ENCODE assay signal across 9 mouse cellular contexts in genomic region chr19:38901146-38902135, GRCm38 (mm10). TPM values are rescaled to one million over a fixed set of nuclear protein-coding genes. Genes with fewer than 3 reads are reported as not detected.
DNase-seq lines count a peak whose midpoint lies in the region; ATAC-seq and TF ChIP-seq lines count a peak whose summit lies in the region.
"Had no signal": no experiment of that assay in that cellular context is flagged by ENCODE, and none has a peak within 500 bp of the region (broad histone marks: within the 10 kb centered on the region; RNA-seq: fewer than 3 reads in every experiment).

No protein-coding gene starts in this region.

- TF ChIP-seq CTCF in midbrain, postnatal 0 days (IDR thresholded peaks at IDR 0.05) = peak; percentile 53

- peak; percentile 66; the same call in 1 of the 2 replicates for ATAC-seq in heart, embryonic 14.5 days (ENCODE audit: insufficient number of reproducible peaks, insufficient read depth, low FRiP score, low read depth)
- ATAC-seq in lung, embryonic 16.5 days (ENCODE audit: low read depth) = peak; percentile 90
- ATAC-seq in midbrain, postnatal 0 days (ENCODE audit: low FRiP score) = no peak

- no peak overlapping the region for H3K27ac ChIP-seq in heart, embryonic 14.5 days (replicated peaks in 1 of 2; ENCODE audit: control insufficient read depth in 1 of 2, insufficient read depth in 1 of 2, low read depth in 2 of 2, low read length in 2 of 2)
- H3K27ac ChIP-seq in lung, embryonic 16.5 days (ENCODE audit: low read length) = peak overlapping the region; percentile 63
- H3K27ac ChIP-seq in midbrain, postnatal 0 days (ENCODE audit: low read depth, low read length) = no peak overlapping the region
- H3K27ac ChIP-seq: embryonic facial prominence, embryonic 13.5 days had no signal

- 61% methylated on average over 12 of the region's 12 CpGs for WGBS in heart, embryonic 14.5 days
- WGBS in lung, embryonic 16.5 days = 46% methylated on average over 12 of the region's 12 CpGs
- 59% methylated on average over 12 of the region's 12 CpGs for WGBS in midbrain, postnatal 0 days

- 0 out of 2 replicates have a peak, but pooled peaks cover 3% of the 10 kb centered on the region for H3K36me3 ChIP-seq in heart, embryonic 14.5 days (ENCODE audit: control insufficient read depth, insufficient read depth, low read length)
- no peaks in the 10 kb centered on the region for H3K36me3 ChIP-seq in lung, embryonic 16.5 days (ENCODE audit: control insufficient read depth, insufficient read depth, low read length)
- H3K36me3 ChIP-seq in midbrain, postnatal 0 days (ENCODE audit: insufficient read depth, low read length) = 0 out of 2 replicates have a peak, but pooled peaks cover 4% of the 10 kb centered on the region

- no peak overlapping the region for H3K4me3 ChIP-seq in heart, embryonic 14.5 days (ENCODE audit: control insufficient read depth in 1 of 2, insufficient read depth in 1 of 2, low read depth in 1 of 2, low read length in 2 of 2)
- H3K4me3 ChIP-seq in lung, embryonic 16.5 days (ENCODE audit: low read length) = no peak overlapping the region
- no peak overlapping the region for H3K4me3 ChIP-seq in midbrain, postnatal 0 days (ENCODE audit: low read depth, low read length)
- H3K4me3 ChIP-seq: embryonic facial prominence, embryonic 13.5 days had no signal

- H3K9ac ChIP-seq in heart, embryonic 14.5 days (ENCODE audit: low read length) = no peak overlapping the region
- no peak overlapping the region for H3K9ac ChIP-seq in lung, embryonic 16.5 days (ENCODE audit: low read length)
- H3K9ac ChIP-seq in midbrain, postnatal 0 days (replicated peaks; ENCODE audit: low read length, poor library complexity, severe bottlenecking) = no peak overlapping the region
- H3K9ac ChIP-seq: embryonic facial prominence, embryonic 13.5 days had no signal

- peak overlapping the region; percentile 34 for H3K4me2 ChIP-seq in heart, embryonic 14.5 days (ENCODE audit: low read length)
- H3K4me2 ChIP-seq in lung, embryonic 16.5 days (ENCODE audit: low read depth, low read length) = no peak overlapping the region
- no peak overlapping the region for H3K4me2 ChIP-seq in midbrain, postnatal 0 days (ENCODE audit: low read depth, low read length, poor library complexity, severe bottlenecking)
- H3K4me2 ChIP-seq: embryonic facial prominence, embryonic 13.5 days had no signal

- no peaks in the 10 kb centered on the region for H3K4me1 ChIP-seq in heart, embryonic 14.5 days (ENCODE audit: control insufficient read depth in 2 of 2, insufficient read depth in 2 of 2, low read length in 2 of 2)
- H3K4me1 ChIP-seq in lung, embryonic 16.5 days (replicated peaks; ENCODE audit: control insufficient read depth, insufficient read depth, low read length) = peaks cover 2% of the 10 kb centered on the region; the same call in 1 of the 2 replicates
- H3K4me1 ChIP-seq in midbrain, postnatal 0 days (ENCODE audit: insufficient read depth, low read length) = no peaks in the 10 kb centered on the region
- H3K4me1 ChIP-seq: embryonic facial prominence, embryonic 13.5 days had no signal

- H3K9me3 ChIP-seq in heart, embryonic 14.5 days (ENCODE audit: control insufficient read depth, low read length) = no peaks in the 10 kb centered on the region
- H3K9me3 ChIP-seq in lung, embryonic 16.5 days (ENCODE audit: control insufficient read depth, low read length) = no peaks in the 10 kb centered on the region
- H3K9me3 ChIP-seq in midbrain, postnatal 0 days (ENCODE audit: low read length) = no peaks in the 10 kb centered on the region
- H3K9me3 ChIP-seq: embryonic facial prominence, embryonic 13.5 days had no signal

- DNase-seq in heart, adult 9 months (ENCODE audit: low spot score in 2 of 2) = no peak
- DNase-seq in lung, postnatal 14 days = no peak
- DNase-seq in cerebellum, postnatal 14 days = peak; percentile 47 to 57
- DNase-seq in midbrain, postnatal 0 days (ENCODE audit: low spot score) = peak; percentile 78
- DNase-seq in urinary bladder, adult 2 months (ENCODE audit: low spot score) = no peak
- DNase-seq: layer of hippocampus, adult 9-11 months had no signal

- no peaks in the 10 kb centered on the region for H3K27me3 ChIP-seq in heart, embryonic 14.5 days (ENCODE audit: control insufficient read depth, insufficient read depth, low read length)
- no peaks in the 10 kb centered on the region for H3K27me3 ChIP-seq in lung, embryonic 16.5 days (ENCODE audit: control insufficient read depth, insufficient read depth, low read depth, low read length)
- H3K27me3 ChIP-seq in midbrain, postnatal 0 days (ENCODE audit: insufficient read depth, low read length) = no peaks in the 10 kb centered on the region
- H3K27me3 ChIP-seq: embryonic facial prominence, embryonic 13.5 days had no signal

RNA-seq across cellular contexts. Expression of gene Hells, which starts 29.3 kb away (rescaled TPM):
- polyA plus RNA-seq in heart, embryonic 14.5 days (2014; fragmentation: Nextera tagmentation; extraction: Ambion mirVana) = 22.3 and 24.3 TPM in 2 replicates
- polyA plus RNA-seq in lung, embryonic 16.5 days (2015; fragmentation: Nextera tagmentation; extraction: Ambion mirVana) = 45.2 and 47.9 TPM in 2 replicates
- 3.7 and 5.5 TPM in 2 replicates for total RNA-seq in midbrain, postnatal 0 days (2014; rRNA removed)
- polyA plus RNA-seq in midbrain, postnatal 0 days (2015; fragmentation: Nextera tagmentation; extraction: Ambion mirVana) = 3.6 and 4.8 TPM in 2 replicates
- 1.6 and 1.7 TPM in 2 replicates for polyA plus RNA-seq in urinary bladder, adult 2 months (2012; rRNA removed)

Comparison
In these comparisons a context has a peak if more than half of its experiments do, and no peak if none do; other contexts are left out.
1. DNase-seq: peak in cerebellum, postnatal 14 days (2 of 2) and midbrain, postnatal 0 days (single experiment); none in heart, adult 9 months (0 of 2), lung, postnatal 14 days (single experiment) and urinary bladder, adult 2 months (single experiment).